Mouse (Mus musculus): Measurements from ENCODE around the gene Camta1. TPM values are rescaled to one million over a fixed set of nuclear protein-coding genes. Genes with fewer than 3 reads are reported as not detected.

The Camta1 gene
- polyA plus RNA-seq, 1 experiment, result 155 TPM

DNA sequence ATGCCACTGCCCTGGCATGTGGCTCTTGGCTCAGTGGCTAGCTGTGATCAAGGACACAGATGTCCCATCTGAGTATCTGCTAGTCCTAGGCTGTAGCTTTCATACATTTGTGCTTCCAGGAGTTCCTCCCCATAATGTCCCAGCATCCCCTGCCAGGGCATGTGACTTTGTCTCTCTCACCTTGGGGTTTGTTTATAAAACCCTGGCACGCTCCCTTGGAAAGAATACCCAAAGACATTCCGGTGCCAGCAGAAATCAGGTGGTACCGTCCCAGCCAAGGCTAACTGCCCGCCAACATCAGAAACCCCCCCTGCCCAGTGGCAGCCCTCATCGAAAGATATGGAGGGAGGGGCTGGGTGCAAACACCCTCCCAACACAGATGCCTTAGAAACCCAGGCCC, 365.1 kb downstream of the Camta1 start:
- peaks cover 11% of the 10 kb centered on the region for H3K4me1 ChIP-seq (ENCODE audit: control insufficient read depth, insufficient read depth, low read length)
- H3K4me3 ChIP-seq (replicated peaks; ENCODE audit: insufficient read depth, low read depth, low read length), result no peak overlapping the region
- WGBS, result 49% methylated on average over 5 of the region's 5 CpGs
- H3K27me3 ChIP-seq (ENCODE audit: control insufficient read depth, insufficient read depth, low read length), result no peaks in the 10 kb centered on the region
- no peak for DNase-seq
- no peak overlapping the region for H3K27ac ChIP-seq (ENCODE audit: insufficient read depth, low read length)
- no peak for TF ChIP-seq CTCF (IDR thresholded peaks at IDR 0.05; ENCODE audit: borderline replicate concordance, insufficient read depth, low read depth, low read length)
- TF ChIP-seq POLR2A (IDR thresholded peaks at IDR 0.05; ENCODE audit: borderline replicate concordance, insufficient read depth, low read length), result no peak

- 86% methylated on average over 11 of the region's 11 CpGs for WGBS
- Histone ChIP-seq H3K4me1 (ENCODE audit: control insufficient read depth, insufficient read depth, low read length) (peaks cover 18% of the 10 kb centered on the region), H3K27me3 (ENCODE audit: control insufficient read depth, insufficient read depth, low read length) (no peaks in the 10 kb centered on the region), H3K4me3 (replicated peaks; ENCODE audit: insufficient read depth, low read depth, low read length) (no peak overlapping the region), H3K27ac (ENCODE audit: insufficient read depth, low read length) (no peak overlapping the region)
- no peak for TF ChIP-seq POLR2A (IDR thresholded peaks at IDR 0.05; ENCODE audit: borderline replicate concordance, insufficient read depth, low read length)
- TF ChIP-seq CTCF (IDR thresholded peaks at IDR 0.05; ENCODE audit: borderline replicate concordance, insufficient read depth, low read depth, low read length), result no peak
- DNase-seq, result no peak
Measured at GRCm38 (mm10) chr4:151495276-151495882, 366.3 kb downstream of the Camta1 start.

DNA sequence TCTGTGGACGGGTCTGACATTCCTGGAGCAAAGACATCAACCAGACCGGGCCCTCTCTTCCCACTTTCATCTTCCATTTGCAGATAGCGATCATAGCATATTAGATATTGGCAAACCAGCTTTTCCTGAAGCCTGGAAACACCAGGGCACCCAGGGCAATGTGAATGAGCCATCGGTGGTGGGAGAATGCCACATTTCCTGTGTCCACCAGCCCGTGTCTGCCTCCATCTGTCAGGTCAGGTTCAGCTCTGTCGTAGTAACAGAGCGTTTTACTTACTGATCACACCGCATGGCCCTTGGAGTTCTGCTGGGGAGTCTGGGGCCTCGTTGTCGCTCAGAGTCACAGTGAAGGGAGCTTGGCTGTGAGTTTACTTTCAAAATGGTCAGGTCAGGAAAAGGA, 368.9 kb downstream of the Camta1 start:
- 19% methylated on average over 10 of the region's 10 CpGs for WGBS
- TF ChIP-seq POLR2A (IDR thresholded peaks at IDR 0.05; ENCODE audit: borderline replicate concordance, insufficient read depth, low read length) (no peak), CTCF (IDR thresholded peaks at IDR 0.05; ENCODE audit: borderline replicate concordance, insufficient read depth, low read depth, low read length) (no peak; the same call in 1 of the 2 replicates)

DNA sequence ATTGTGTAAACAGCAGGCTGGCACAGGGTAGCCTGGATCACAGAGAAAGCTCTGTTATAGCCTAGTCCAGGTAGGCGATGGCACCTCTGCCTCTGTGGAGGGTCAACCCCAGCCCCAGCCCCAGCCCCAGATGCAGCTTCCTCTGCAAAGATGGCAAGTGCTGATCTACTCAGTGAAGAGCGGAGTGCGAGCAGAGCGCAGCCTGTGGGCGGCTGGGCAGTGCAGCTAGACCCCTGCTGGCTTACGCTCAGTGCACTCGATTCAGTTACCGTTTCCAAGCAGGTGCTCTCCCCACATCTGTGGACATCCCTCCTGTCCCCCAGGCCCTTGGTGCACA, 377.7 kb downstream of the Camta1 start:
- Histone ChIP-seq H3K4me1 (ENCODE audit: control insufficient read depth, insufficient read depth, low read length) (no peaks in the 10 kb centered on the region), H3K4me3 (replicated peaks; ENCODE audit: insufficient read depth, low read depth, low read length) (no peak overlapping the region), H3K27me3 (ENCODE audit: control insufficient read depth, insufficient read depth, low read length) (no peaks in the 10 kb centered on the region), H3K27ac (ENCODE audit: insufficient read depth, low read length) (no peak overlapping the region)
- TF ChIP-seq POLR2A (IDR thresholded peaks at IDR 0.05; ENCODE audit: borderline replicate concordance, insufficient read depth, low read length) (no peak), CTCF (IDR thresholded peaks at IDR 0.05; ENCODE audit: borderline replicate concordance, insufficient read depth, low read depth, low read length) (no peak)
- 69% methylated on average over 8 of the region's 8 CpGs for WGBS
- no peak for DNase-seq

More for the DNA sequence above, 368.9 kb downstream of the Camta1 start:
- Histone ChIP-seq H3K4me3 (replicated peaks; ENCODE audit: insufficient read depth, low read depth, low read length) (no peak overlapping the region), H3K27me3 (ENCODE audit: control insufficient read depth, insufficient read depth, low read length) (no peaks in the 10 kb centered on the region), H3K4me1 (ENCODE audit: control insufficient read depth, insufficient read depth, low read length) (peaks cover 18% of the 10 kb centered on the region), H3K27ac (ENCODE audit: insufficient read depth, low read length) (no peak overlapping the region)
- peak; percentile 58 to 72 for DNase-seq

DNA sequence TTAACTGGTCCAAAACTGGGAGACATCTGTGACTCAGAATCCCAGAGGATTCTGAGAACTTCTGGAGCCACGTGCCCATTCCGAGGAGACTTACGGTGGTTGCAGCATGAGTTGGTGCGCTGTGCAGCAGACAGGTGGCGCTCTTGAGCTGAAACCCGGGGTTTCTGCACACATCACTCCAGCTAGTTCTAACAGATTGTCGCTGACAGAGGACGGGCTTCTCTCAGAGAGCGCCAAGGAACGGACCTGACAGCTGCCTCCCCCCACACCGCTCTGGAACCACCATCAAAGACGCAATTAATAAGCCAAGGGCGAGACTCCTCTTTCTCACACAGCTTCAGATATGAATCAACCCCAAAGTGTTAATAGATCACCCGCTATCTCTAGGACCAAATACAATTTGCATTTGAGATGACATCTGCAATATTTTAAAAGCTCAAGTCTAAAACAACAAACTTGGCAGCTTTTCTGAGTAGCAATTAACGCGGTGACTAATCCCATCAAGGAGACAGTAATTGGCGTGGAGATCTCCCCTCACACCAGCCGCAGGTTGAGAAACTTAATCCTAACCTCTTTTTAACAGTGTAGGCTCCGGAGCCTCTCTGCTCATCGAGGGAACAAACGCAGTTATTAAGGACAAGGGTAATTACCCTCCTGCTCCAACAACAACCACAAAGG, 378.2 kb downstream of the Camta1 start:
- Histone ChIP-seq H3K27ac (ENCODE audit: insufficient read depth, low read length) (no peak overlapping the region), H3K27me3 (ENCODE audit: control insufficient read depth, insufficient read depth, low read length) (no peaks in the 10 kb centered on the region), H3K4me1 (ENCODE audit: control insufficient read depth, insufficient read depth, low read length) (no peaks in the 10 kb centered on the region), H3K4me3 (replicated peaks; ENCODE audit: insufficient read depth, low read depth, low read length) (no peak overlapping the region)
- 10% methylated on average over 21 of the region's 21 CpGs for WGBS
- TF ChIP-seq POLR2A (IDR thresholded peaks at IDR 0.05; ENCODE audit: borderline replicate concordance, insufficient read depth, low read length) (no peak), CTCF (IDR thresholded peaks at IDR 0.05; ENCODE audit: borderline replicate concordance, insufficient read depth, low read depth, low read length) (peak; percentile 95)
- DNase-seq, result peak; percentile 79 to 85

DNA sequence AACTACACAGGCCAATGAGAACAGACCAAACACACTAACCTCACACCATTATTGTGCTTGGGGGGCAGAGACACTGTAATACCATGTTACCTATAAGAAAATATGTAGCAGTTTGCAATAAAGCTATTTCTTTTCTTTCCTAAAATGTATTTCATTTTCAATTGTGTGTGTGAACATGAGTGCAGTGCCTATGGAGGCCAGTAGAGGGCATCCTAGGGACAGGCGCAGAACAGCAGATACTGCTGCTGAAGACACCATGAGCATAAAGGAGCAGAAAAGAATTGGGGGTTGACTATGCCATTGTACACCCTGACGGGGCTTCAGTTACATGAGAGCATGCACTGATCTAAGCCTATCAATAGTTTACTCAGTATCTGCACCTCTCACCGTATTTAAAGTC, 380.7 kb downstream of the Camta1 start:
- Histone ChIP-seq H3K27ac (ENCODE audit: insufficient read depth, low read length) (no peak overlapping the region), H3K4me1 (ENCODE audit: control insufficient read depth, insufficient read depth, low read length) (no peaks in the 10 kb centered on the region), H3K4me3 (replicated peaks; ENCODE audit: insufficient read depth, low read depth, low read length) (no peak overlapping the region), H3K27me3 (ENCODE audit: control insufficient read depth, insufficient read depth, low read length) (no peaks in the 10 kb centered on the region)
- 97% methylated on average over 3 of the region's 3 CpGs for WGBS
- TF ChIP-seq POLR2A (IDR thresholded peaks at IDR 0.05; ENCODE audit: borderline replicate concordance, insufficient read depth, low read length) (no peak), CTCF (IDR thresholded peaks at IDR 0.05; ENCODE audit: borderline replicate concordance, insufficient read depth, low read depth, low read length) (peak; percentile 26; the same call in 1 of the 2 replicates)
- no peak for DNase-seq

DNA sequence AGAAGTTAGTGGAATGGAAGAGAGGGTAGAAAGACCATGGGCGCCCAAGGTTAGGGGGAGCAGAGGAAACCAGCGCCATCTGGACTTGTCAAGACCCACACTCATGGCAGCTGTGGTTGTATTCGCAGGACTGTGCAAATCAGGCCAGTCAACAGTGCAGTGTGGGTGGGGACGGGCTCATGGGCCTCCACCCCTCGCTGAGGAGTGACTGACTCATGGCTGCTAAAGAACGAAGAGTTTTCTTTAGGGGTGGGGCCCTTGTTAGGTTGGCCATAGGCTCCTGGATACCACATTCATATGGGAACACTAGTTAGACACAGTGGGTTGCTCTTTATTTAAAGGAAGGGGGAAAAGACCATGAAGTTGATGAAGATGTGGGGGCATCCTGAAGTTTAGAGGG, 383.7 kb downstream of the Camta1 start:
- Histone ChIP-seq H3K4me3 (replicated peaks; ENCODE audit: insufficient read depth, low read depth, low read length) (no peak overlapping the region), H3K27me3 (ENCODE audit: control insufficient read depth, insufficient read depth, low read length) (no peaks in the 10 kb centered on the region), H3K4me1 (ENCODE audit: control insufficient read depth, insufficient read depth, low read length) (no peaks in the 10 kb centered on the region), H3K27ac (ENCODE audit: insufficient read depth, low read length) (no peak overlapping the region)
- no peak for TF ChIP-seq CTCF (IDR thresholded peaks at IDR 0.05; ENCODE audit: borderline replicate concordance, insufficient read depth, low read depth, low read length)
- no peak for TF ChIP-seq POLR2A (IDR thresholded peaks at IDR 0.05; ENCODE audit: borderline replicate concordance, insufficient read depth, low read length)
- 90% methylated on average over 6 of the region's 6 CpGs for WGBS
- no peak for DNase-seq

DNA sequence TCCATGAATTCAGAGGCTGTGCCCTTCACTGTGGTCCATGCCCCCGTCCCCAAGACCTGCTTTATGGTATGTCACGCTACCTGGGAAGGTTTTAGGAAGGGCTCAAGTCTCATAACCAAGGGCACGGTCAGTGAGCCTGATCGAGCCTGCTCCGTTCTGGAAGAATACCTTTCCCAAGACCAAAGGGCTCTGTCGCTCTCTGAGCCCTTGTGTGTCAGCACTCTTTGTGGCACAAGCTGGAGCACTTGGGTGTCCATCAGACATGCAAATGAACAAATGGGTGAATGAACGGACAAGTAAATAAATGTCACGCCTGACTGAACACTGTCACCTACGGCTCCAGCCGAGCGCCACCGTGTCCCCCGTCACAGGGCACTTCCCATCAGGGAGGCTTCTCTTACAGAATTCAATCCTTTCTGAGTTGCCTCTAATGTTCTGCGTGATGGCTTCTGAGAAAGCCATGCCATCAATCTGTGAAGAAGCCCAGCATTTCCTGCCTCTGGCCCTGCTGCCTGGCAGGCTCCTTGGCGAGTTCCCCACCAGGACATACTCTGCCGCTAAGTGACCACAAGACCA, 386.7 kb downstream of the Camta1 start:
- H3K27ac ChIP-seq (ENCODE audit: insufficient read depth, low read length), result no peak overlapping the region
- DNase-seq, result no peak

More for the DNA sequence above, 386.7 kb downstream of the Camta1 start:
- Histone ChIP-seq H3K4me1 (ENCODE audit: control insufficient read depth, insufficient read depth, low read length) (peaks cover 8% of the 10 kb centered on the region; the same call in 1 of the 2 replicates), H3K27me3 (ENCODE audit: control insufficient read depth, insufficient read depth, low read length) (no peaks in the 10 kb centered on the region), H3K4me3 (replicated peaks; ENCODE audit: insufficient read depth, low read depth, low read length) (no peak overlapping the region)
- 77% methylated on average over 16 of the region's 16 CpGs for WGBS
- no peak for TF ChIP-seq POLR2A (IDR thresholded peaks at IDR 0.05; ENCODE audit: borderline replicate concordance, insufficient read depth, low read length)
- TF ChIP-seq CTCF (IDR thresholded peaks at IDR 0.05; ENCODE audit: borderline replicate concordance, insufficient read depth, low read depth, low read length), result no peak
